Mouse (Mus musculus) forebrain, embryonic 16.5 days (tissue): ENCODE data around the gene Sprtn. TPM values are rescaled to one million over a fixed set of nuclear protein-coding genes. Genes with fewer than 3 reads are reported as not detected.

Experiments used
- ATAC-seq: fragments of 200-750 bp; cut with Nextera tagmentation; 2 replicates; pipeline ENCODE4 v1.8.0; 2017; ENCODE audit warnings: mild to moderate bottlenecking, moderate library complexity
- H3K27ac ChIP-seq: fragments of 300-500 bp; sonication (generic); 2 replicates; pipeline ENCODE4 v1.5.1; 2014; ENCODE audit warnings: low read length, control low read depth
- H3K27me3 ChIP-seq: fragments of 300-500 bp; sonication (generic); replicated peaks from 2 replicates; pipeline ENCODE4 v1.6.1; 2014; ENCODE audit warnings: low read length; ENCODE audit not compliant: control insufficient read depth, insufficient read depth
- H3K36me3 ChIP-seq: fragments of 300-500 bp; sonication (generic); 2 replicates; pipeline ENCODE4 v1.6.1; 2014; ENCODE audit not compliant: control insufficient read depth, insufficient read depth
- H3K4me1 ChIP-seq: fragments of 300-500 bp; sonication (generic); replicated peaks from 2 replicates; pipeline ENCODE4 v1.6.1; 2014; ENCODE audit warnings: low read length; ENCODE audit not compliant: control insufficient read depth, insufficient read depth
- H3K4me2 ChIP-seq: fragments of 300-500 bp; sonication (generic); 2 replicates; pipeline ENCODE4 v1.6.1; 2014; ENCODE audit warnings: mild to moderate bottlenecking, low read length, control low read depth
- H3K4me3 ChIP-seq: fragments of 300-500 bp; sonication (generic); replicated peaks from 2 replicates; pipeline ENCODE4 v1.5.1; 2014; ENCODE audit warnings: mild to moderate bottlenecking, low read length, control low read depth
- H3K9ac ChIP-seq: fragments of 300-500 bp; sonication (generic); replicated peaks from 2 replicates; pipeline ENCODE4 v1.6.1; 2014; ENCODE audit warnings: low read depth, low read length, control low read depth
- H3K9me3 ChIP-seq: fragments of 300-500 bp; sonication (generic); 2 replicates; pipeline ENCODE4 v1.6.1; 2016; ENCODE audit warnings: low read length; ENCODE audit not compliant: control insufficient read depth
- WGBS: fragments of 180-500 bp; shearing (Covaris S2); extraction: QIAGEN DNeasy Blood & Tissue Kit; methylation state at CpG from one replicate; pipeline ENCODE4 v1.1.7; 2014; 5-methylcytosine and 5-hydroxymethylcytosine counted together
- polyA plus RNA-seq: library from polyadenylated mRNA; unstranded; fragments of >200 nt; fragmentation: Nextera tagmentation; extraction: Ambion mirVana; gene quantifications from 2 replicates; pipeline ENCODE4 v1.2.1, GENCODE M21; 2015

The Sprtn gene
- polyA plus RNA-seq, 1 experiment from 2014 or later = 10.6 TPM

DNA sequence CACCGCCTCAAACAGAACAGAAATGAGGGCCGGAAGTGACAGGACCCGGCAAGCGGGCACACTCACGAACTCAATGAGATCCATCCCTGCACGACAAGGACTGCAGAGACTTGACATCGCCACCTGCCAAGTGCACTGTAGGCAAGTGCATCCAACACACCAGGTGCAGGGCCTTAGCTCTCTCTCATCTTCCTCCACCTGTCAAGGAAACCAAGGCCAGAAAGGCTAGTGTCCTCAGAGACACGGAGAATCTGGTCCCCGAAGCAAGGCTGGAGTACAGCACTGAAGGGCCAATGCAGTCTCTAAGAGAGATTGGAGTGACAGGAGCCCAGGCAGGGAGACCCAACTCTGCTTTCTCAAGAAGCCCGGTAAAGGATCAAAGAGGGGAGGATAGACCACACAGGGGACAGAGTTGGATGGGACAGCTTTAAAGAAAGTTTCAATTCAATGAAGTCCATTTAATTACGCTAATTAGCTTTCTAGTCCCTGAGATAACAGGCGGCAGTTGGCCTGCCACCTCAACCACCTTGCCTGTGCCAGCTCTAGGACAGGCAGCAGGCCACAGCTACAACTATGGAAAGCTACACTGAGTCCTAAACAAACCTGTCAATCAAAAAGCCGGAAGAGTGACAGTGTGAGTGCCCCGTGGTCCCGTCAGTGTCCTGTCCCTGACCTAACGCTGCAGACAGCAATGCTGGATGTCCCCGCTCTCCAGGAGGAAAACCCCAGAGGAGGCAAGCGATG, 20.2 kb downstream of the Sprtn start:
- Histone ChIP-seq H3K4me3 (no peak overlapping the region), H3K9ac (no peak overlapping the region), H3K36me3 (peaks cover 22% of the 10 kb centered on the region), H3K4me1 (peaks cover 7% of the 10 kb centered on the region; the same call in 1 of the 2 replicates), H3K9me3 (peaks cover 2% of the 10 kb centered on the region; the same call in 1 of the 2 replicates), H3K27me3 (no peaks in the 10 kb centered on the region), H3K4me2 (no peak overlapping the region), H3K27ac (no peak overlapping the region)
- 74% methylated on average over 18 of the region's 18 CpGs for WGBS
- ATAC-seq = no peak

- Histone ChIP-seq H3K27me3 (no peaks in the 10 kb centered on the region), H3K4me2 (no peak overlapping the region), H3K4me1 (peaks cover 7% of the 10 kb centered on the region), H3K27ac (no peak overlapping the region), H3K9ac (no peak overlapping the region), H3K4me3 (no peak overlapping the region), H3K9me3 (no peaks in the 10 kb centered on the region), H3K36me3 (no peaks in the 10 kb centered on the region)
- 83% methylated on average over 18 of the region's 18 CpGs for WGBS
- ATAC-seq = no peak
These were observed 23.9 kb downstream of the Sprtn start for GRCm38 (mm10) chr8:124921369-124922279.

GRCm38 (mm10) chr8:124922490-124923089, 24.9 kb downstream of the Sprtn start:
- WGBS = 83% methylated on average over 11 of the region's 11 CpGs
- peaks cover 7% of the 10 kb centered on the region for H3K4me1 ChIP-seq
- H3K9me3 ChIP-seq = no peaks in the 10 kb centered on the region
- no peaks in the 10 kb centered on the region for H3K36me3 ChIP-seq
- no peak overlapping the region for H3K4me3 ChIP-seq
- ATAC-seq = no peak
- H3K27ac ChIP-seq = no peak overlapping the region
- H3K9ac ChIP-seq = no peak overlapping the region
- H3K4me2 ChIP-seq = no peak overlapping the region
- no peaks in the 10 kb centered on the region for H3K27me3 ChIP-seq

DNA sequence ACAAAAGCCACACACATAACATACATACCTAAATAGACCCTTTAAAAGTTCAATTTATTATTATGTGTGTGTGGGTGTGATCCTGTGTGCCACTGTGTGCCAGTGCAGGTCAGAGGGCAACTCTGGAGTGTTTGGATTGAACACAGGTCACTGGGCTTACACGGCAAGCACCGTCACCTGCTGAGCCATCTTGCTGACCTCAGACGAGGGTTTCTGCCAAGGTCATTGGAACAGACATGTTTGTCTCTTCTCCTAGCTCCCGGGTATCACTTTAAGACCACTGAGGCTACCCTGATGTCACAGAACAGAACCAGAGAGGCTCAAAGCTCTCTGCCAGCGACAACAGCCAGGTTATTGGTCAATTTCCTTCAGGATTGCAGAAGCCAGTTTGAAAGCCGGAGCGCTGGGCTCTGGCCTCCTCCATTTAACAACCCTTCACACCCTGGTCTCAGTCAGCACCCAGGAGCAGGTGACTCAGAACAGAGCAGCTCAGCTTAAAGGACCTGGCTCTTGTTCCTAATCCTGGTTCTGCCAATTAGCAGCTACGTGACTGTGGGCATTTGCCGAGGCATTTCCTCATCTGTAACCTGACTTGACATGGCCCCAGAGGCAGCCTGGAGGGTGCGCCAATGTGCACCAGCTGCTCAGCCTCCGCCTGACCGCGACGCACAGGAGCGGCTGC, 26.4 kb downstream of the Sprtn start:
- Histone ChIP-seq H3K27me3 (no peaks in the 10 kb centered on the region), H3K4me2 (no peak overlapping the region), H3K4me3 (no peak overlapping the region), H3K36me3 (no peaks in the 10 kb centered on the region), H3K9me3 (no peaks in the 10 kb centered on the region), H3K9ac (no peak overlapping the region), H3K4me1 (peaks cover 3% of the 10 kb centered on the region; the same call in 1 of the 2 replicates), H3K27ac (no peak overlapping the region)
- WGBS = 85% methylated on average over 15 of the region's 15 CpGs
- no peak for ATAC-seq

- Histone ChIP-seq H3K27ac (no peak overlapping the region), H3K9me3 (no peaks in the 10 kb centered on the region), H3K4me1 (peaks cover 5% of the 10 kb centered on the region; the same call in 1 of the 2 replicates), H3K36me3 (no peaks in the 10 kb centered on the region), H3K4me3 (no peak overlapping the region), H3K27me3 (no peaks in the 10 kb centered on the region), H3K9ac (no peak overlapping the region), H3K4me2 (no peak overlapping the region)
- no peak for ATAC-seq
- 93% methylated on average over 14 of the region's 14 CpGs for WGBS
These were observed 28.0 kb downstream of the Sprtn start for GRCm38 (mm10) chr8:124925544-124926266.

DNA sequence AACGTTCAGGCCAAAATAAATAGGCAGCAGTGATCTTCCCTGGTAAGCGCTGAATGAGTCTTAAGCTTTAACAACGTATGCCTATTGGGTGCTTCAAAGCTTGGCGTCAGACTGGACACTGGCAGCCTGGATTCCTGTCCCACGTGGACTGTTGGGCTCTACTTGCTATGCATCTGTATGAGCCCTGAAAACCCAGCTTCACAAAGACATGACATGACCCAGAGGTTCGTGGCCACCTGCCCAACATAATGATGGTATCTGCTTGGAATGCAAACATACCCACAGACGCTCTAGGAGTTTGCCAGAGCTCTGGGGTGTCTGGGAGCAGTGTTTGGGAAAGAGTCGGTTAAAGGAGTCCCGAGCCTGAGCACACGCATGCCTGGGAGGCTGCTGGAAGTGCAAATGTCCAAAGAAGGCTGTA, 28.7 kb downstream of the Sprtn start:
- Histone ChIP-seq H3K4me3 (no peak overlapping the region), H3K27me3 (no peaks in the 10 kb centered on the region), H3K9ac (no peak overlapping the region), H3K4me1 (peaks cover 5% of the 10 kb centered on the region; the same call in 1 of the 2 replicates), H3K4me2 (no peak overlapping the region), H3K36me3 (no peaks in the 10 kb centered on the region), H3K9me3 (no peaks in the 10 kb centered on the region), H3K27ac (no peak overlapping the region)
- ATAC-seq = peak; percentile 28; the same call in 1 of the 2 replicates
- 71% methylated on average over 10 of the region's 10 CpGs for WGBS

DNA sequence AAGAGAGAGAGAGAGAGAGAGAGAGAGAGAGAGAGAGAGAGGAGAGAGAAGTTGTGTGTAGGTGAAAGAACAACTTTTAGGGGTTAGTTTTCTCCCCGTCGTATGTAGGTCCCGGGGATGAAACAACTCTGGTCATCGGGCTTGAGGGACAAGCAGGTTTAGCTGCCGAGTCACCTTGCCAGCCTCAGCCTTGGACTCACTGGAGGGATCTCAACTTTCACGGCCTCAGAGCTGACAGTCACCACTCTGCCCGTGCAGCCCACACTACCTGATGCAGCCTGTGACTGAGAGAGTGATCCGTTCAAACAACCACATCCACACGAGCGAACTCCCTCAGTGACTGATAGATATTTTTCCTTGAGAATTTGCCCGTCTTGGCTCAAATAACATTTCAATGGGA, 31.3 kb downstream of the Sprtn start:
- H3K27ac ChIP-seq = no peak overlapping the region
- no peak overlapping the region for H3K4me2 ChIP-seq
- H3K4me1 ChIP-seq = peaks cover 3% of the 10 kb centered on the region; the same call in 1 of the 2 replicates
- 91% methylated on average over 11 of the region's 11 CpGs for WGBS
- no peak overlapping the region for H3K4me3 ChIP-seq
- H3K36me3 ChIP-seq = no peaks in the 10 kb centered on the region
- H3K9ac ChIP-seq = no peak overlapping the region
- H3K27me3 ChIP-seq = no peaks in the 10 kb centered on the region
- no peak for ATAC-seq
- no peaks in the 10 kb centered on the region for H3K9me3 ChIP-seq

- WGBS = 84% methylated on average over 13 of the region's 13 CpGs
- H3K27ac ChIP-seq = no peak overlapping the region; the same call in 1 of the 2 replicates
These were observed 32.4 kb downstream of the Sprtn start for GRCm38 (mm10) chr8:124930086-124930485.

More at GRCm38 (mm10) chr8:124930086-124930485, 32.4 kb downstream of the Sprtn start:
- Histone ChIP-seq H3K4me2 (no peak overlapping the region), H3K4me3 (no peak overlapping the region), H3K36me3 (no peaks in the 10 kb centered on the region), H3K4me1 (peaks cover 3% of the 10 kb centered on the region; the same call in 1 of the 2 replicates), H3K27me3 (no peaks in the 10 kb centered on the region), H3K9ac (no peak overlapping the region), H3K9me3 (no peaks in the 10 kb centered on the region)
- ATAC-seq = no peak
